Mouse (Mus musculus) small intestine, adult 2 months (tissue): ENCODE measurements around the gene Mrm2. TPM values are rescaled to one million over a fixed set of nuclear protein-coding genes. Genes with fewer than 3 reads are reported as not detected.
A peak's percentile ranks its signal among the peaks of the same experiment; 100 is the strongest.

Experiments used
- H3K27ac ChIP-seq: fragments of 200-500 bp; 2 replicates; pipeline ENCODE4 v1.5.1; 2012; ENCODE audit warnings: low read depth, low read length, control low read depth, inconsistent platforms; ENCODE audit not compliant: insufficient read depth
- H3K27me3 ChIP-seq: fragments of 200-500 bp; 2 replicates; pipeline ENCODE4 v1.6.1; 2012; ENCODE audit warnings: mild to moderate bottlenecking, moderate library complexity, low read length, inconsistent platforms; ENCODE audit not compliant: control insufficient read depth, insufficient read depth
- H3K36me3 ChIP-seq: fragments of 200-500 bp; 2 replicates; pipeline ENCODE4 v1.6.1; 2012; ENCODE audit warnings: mild to moderate bottlenecking, low read length, control low read depth, inconsistent platforms; ENCODE audit not compliant: control insufficient read depth, insufficient read depth
- H3K4me1 ChIP-seq: fragments of 200-500 bp; 2 replicates; pipeline ENCODE4 v1.6.1; 2012; ENCODE audit warnings: low read length, inconsistent platforms, mixed read lengths; ENCODE audit not compliant: control insufficient read depth, insufficient read depth, insufficient read length
- H3K4me3 ChIP-seq: fragments of 200-500 bp; 2 replicates; pipeline ENCODE4 v1.5.1; 2012; ENCODE audit warnings: low read depth, mild to moderate bottlenecking, control low read depth, inconsistent platforms, low read length, moderate library complexity
- CTCF ChIP-seq: fragments of 200-500 bp; IDR thresholded peaks from 2 replicates; pipeline ENCODE4 v1.5.1; 2012; ENCODE audit warnings: low read depth, mild to moderate bottlenecking, control low read depth, inconsistent platforms, low read length, moderate library complexity, mixed read lengths; ENCODE audit not compliant: insufficient replicate concordance, insufficient read length; ENCODE audit errors: extremely low read depth
- POLR2A ChIP-seq: fragments of 200-500 bp; IDR thresholded peaks from 2 replicates; pipeline ENCODE4 v1.6.1; 2012; ENCODE audit warnings: low read depth, mild to moderate bottlenecking, control low read depth, inconsistent platforms, low read length, moderate library complexity
- WGBS: fragments of 180-500 bp; shearing (Covaris S2); methylation state at CpG from one replicate; pipeline ENCODE4 v1.1.7; 2018; 5-methylcytosine and 5-hydroxymethylcytosine counted together
- polyA plus RNA-seq: library from polyadenylated mRNA; depleted of rRNA; stranded (reverse); fragments of >200 nt; gene quantifications from 2 replicates; pipeline ENCODE4 v1.2.3, GENCODE M21; 2012

Mrm2 gene
- polyA plus RNA-seq, 1 experiment: 4.3 TPM

GRCm38 (mm10) chr5:140342880-140343279 is 11.2 kb upstream of the Mrm2 start:
- WGBS: 78% methylated on average over 4 of the region's 4 CpGs
- no peak overlapping the region for H3K4me3 ChIP-seq
- H3K4me1 ChIP-seq: no peaks in the 10 kb centered on the region
- H3K27me3 ChIP-seq: no peaks in the 10 kb centered on the region
- H3K27ac ChIP-seq: no peak overlapping the region
- peaks cover 6% of the 10 kb centered on the region for H3K36me3 ChIP-seq
- no peak for TF ChIP-seq CTCF
- TF ChIP-seq POLR2A: no peak

- Histone ChIP-seq H3K27ac (no peak overlapping the region), H3K4me1 (no peaks in the 10 kb centered on the region), H3K4me3 (no peak overlapping the region), H3K27me3 (no peaks in the 10 kb centered on the region), H3K36me3 (peaks cover 11% of the 10 kb centered on the region)
- 85% methylated on average over 3 of the region's 3 CpGs for WGBS
- TF ChIP-seq CTCF: no peak
Observed at GRCm38 (mm10) chr5:140339836-140340235, 8.1 kb upstream of the Mrm2 start.

GRCm38 (mm10) chr5:140338779-140339178 is 7.1 kb upstream of the Mrm2 start:
- H3K4me3 ChIP-seq: no peak overlapping the region
- H3K36me3 ChIP-seq: peaks cover 11% of the 10 kb centered on the region
- WGBS: 94% methylated on average over 4 of the region's 4 CpGs
- no peaks in the 10 kb centered on the region for H3K27me3 ChIP-seq
- no peaks in the 10 kb centered on the region for H3K4me1 ChIP-seq
- TF ChIP-seq CTCF (no peak), POLR2A (no peak)
- no peak overlapping the region for H3K27ac ChIP-seq

- 59% methylated on average over 1 of the region's 1 CpGs for WGBS
- Histone ChIP-seq H3K27ac (no peak overlapping the region), H3K4me3 (no peak overlapping the region), H3K27me3 (no peaks in the 10 kb centered on the region), H3K4me1 (0 out of 2 replicates have a peak, but pooled peaks cover 2% of the 10 kb centered on the region), H3K36me3 (peaks cover 11% of the 10 kb centered on the region)
- TF ChIP-seq POLR2A: no peak
- TF ChIP-seq CTCF: peak; percentile 71; the same call in 1 of the 2 replicates
Observed at GRCm38 (mm10) chr5:140336680-140337079, 5.0 kb upstream of the Mrm2 start.

DNA sequence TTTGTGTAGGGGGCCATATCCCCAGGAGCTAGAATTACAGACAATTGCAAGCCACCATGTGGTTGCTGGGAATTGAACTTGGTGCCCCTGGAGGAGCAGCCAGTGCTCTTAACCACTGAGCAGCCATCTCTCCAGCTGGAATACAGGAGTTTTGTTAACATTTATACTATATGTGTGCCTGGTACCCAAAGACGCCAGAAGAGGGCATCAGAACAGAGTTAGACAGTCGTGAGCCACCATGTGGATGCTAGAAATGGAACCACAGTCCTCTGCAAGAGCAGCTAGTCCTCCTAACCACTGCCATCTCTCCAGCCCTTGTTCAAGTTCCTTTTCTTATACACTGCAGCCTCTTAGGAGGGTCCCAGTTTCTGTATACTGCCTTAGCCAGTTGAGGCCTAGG is 1.9 kb upstream of the Mrm2 start:
- Histone ChIP-seq H3K27ac (no peak overlapping the region), H3K4me1 (peaks cover 5% of the 10 kb centered on the region; the same call in 1 of the 2 replicates), H3K36me3 (peaks cover 9% of the 10 kb centered on the region), H3K27me3 (no peaks in the 10 kb centered on the region), H3K4me3 (no peak overlapping the region)
- WGBS: 33% methylated on average over 2 of the region's 2 CpGs
- TF ChIP-seq CTCF (no peak), POLR2A (no peak)

GRCm38 (mm10) chr5:140332519-140332918 is 821 bp upstream of the Mrm2 start:
- no peak overlapping the region for H3K27ac ChIP-seq
- TF ChIP-seq CTCF: no peak
- no peak for TF ChIP-seq POLR2A
- H3K4me3 ChIP-seq: no peak overlapping the region
- H3K4me1 ChIP-seq: peaks cover 5% of the 10 kb centered on the region; the same call in 1 of the 2 replicates
- WGBS: 23% methylated on average over 4 of the region's 4 CpGs
- H3K36me3 ChIP-seq: peaks cover 6% of the 10 kb centered on the region
- no peaks in the 10 kb centered on the region for H3K27me3 ChIP-seq

GRCm38 (mm10) chr5:140324058-140324457 is 7.6 kb downstream of the Mrm2 start:
- WGBS: 35% methylated on average over 5 of the region's 5 CpGs
- peaks cover 1% of the 10 kb centered on the region; the same call in 1 of the 2 replicates for H3K4me1 ChIP-seq
- H3K27me3 ChIP-seq: no peaks in the 10 kb centered on the region
- H3K36me3 ChIP-seq: peaks cover 5% of the 10 kb centered on the region
- no peak overlapping the region for H3K4me3 ChIP-seq
- TF ChIP-seq POLR2A (no peak), CTCF (no peak)
- no peak overlapping the region for H3K27ac ChIP-seq
